Mouse (Mus musculus) forebrain, embryonic 14.5 days (tissue): ENCODE measurements at regions not wholly inside any gene's neighbourhood (a gene's known extent, or its start where the extent isn't known, plus 50 kb on each side); places are given as distances from the start of the nearest gene placed in this dataset.
"Not testable (repeated sequence)": the region's sequence is repeated elsewhere in the genome, so short reads cannot be mapped to it uniquely, and the experiment has no call there.

Source experiments
- ATAC-seq: fragments of 200-750 bp; cut with Nextera tagmentation; 2 replicates; pipeline ENCODE4 v1.8.0; 2017; ENCODE audit warnings: mild to moderate bottlenecking, moderate library complexity
- DNase-seq: peaks from one replicate; pipeline ENCODE4 v3.0.0-alpha.2; 2015; ENCODE audit warnings: low spot score
- H3K27ac ChIP-seq: fragments of 300-500 bp; sonication (generic); 2 replicates; pipeline ENCODE4 v1.5.1; 2014; ENCODE audit warnings: low read depth, mild to moderate bottlenecking, control low read depth, low read length, moderate library complexity
- H3K27me3 ChIP-seq: fragments of 300-500 bp; sonication (generic); replicated peaks from 2 replicates; pipeline ENCODE4 v1.6.1; 2014; ENCODE audit warnings: low read length, control low read depth, mixed read lengths; ENCODE audit not compliant: control insufficient read depth, insufficient read depth
- H3K36me3 ChIP-seq: fragments of 300-500 bp; sonication (generic); 2 replicates; pipeline ENCODE4 v1.6.1; 2014; ENCODE audit warnings: low read length, control low read depth; ENCODE audit not compliant: control insufficient read depth, insufficient read depth
- H3K4me1 ChIP-seq: fragments of 300-500 bp; sonication (generic); 2 replicates; pipeline ENCODE4 v1.6.1; 2014; ENCODE audit warnings: antibody characterized with exemption, low read length, control low read depth; ENCODE audit not compliant: control insufficient read depth, insufficient read depth
- H3K4me2 ChIP-seq: fragments of 300-500 bp; sonication (generic); 2 replicates; pipeline ENCODE4 v1.6.1; 2014; ENCODE audit warnings: mild to moderate bottlenecking, control low read depth, low read length
- H3K4me3 ChIP-seq: fragments of 300-500 bp; sonication (generic); 2 replicates; pipeline ENCODE4 v1.5.1; 2014; ENCODE audit warnings: low read depth, low read length, control low read depth
- H3K9ac ChIP-seq: fragments of 300-500 bp; sonication (generic); 2 replicates; pipeline ENCODE4 v1.6.1; 2014; ENCODE audit warnings: mild to moderate bottlenecking, low read length, control low read depth, moderate library complexity
- H3K9me3 ChIP-seq: fragments of 300-500 bp; sonication (generic); replicated peaks from 2 replicates; pipeline ENCODE4 v1.6.1; 2016; ENCODE audit warnings: low read length, control low read depth, mixed read lengths; ENCODE audit not compliant: control insufficient read depth
- WGBS: fragments of 180-500 bp; shearing (Covaris S2); extraction: QIAGEN DNeasy Blood & Tissue Kit; methylation state at CpG from one replicate; pipeline ENCODE4 v1.1.7; 2014; 5-methylcytosine and 5-hydroxymethylcytosine counted together

GRCm38 (mm10) chr7:83467006-83467405 lies 117.7 kb upstream of the Tmc3 start:
- no peak overlapping the region for H3K4me2 ChIP-seq
- H3K27ac ChIP-seq: no peak overlapping the region
- ATAC-seq (no peak), DNase-seq (no peak)
- no peaks in the 10 kb centered on the region for H3K27me3 ChIP-seq
- 85% methylated on average over 8 of the region's 8 CpGs for WGBS
- H3K9ac ChIP-seq: no peak overlapping the region
- H3K4me1 ChIP-seq: no peaks in the 10 kb centered on the region
- no peaks in the 10 kb centered on the region for H3K9me3 ChIP-seq
- H3K36me3 ChIP-seq: no peaks in the 10 kb centered on the region
- no peak overlapping the region for H3K4me3 ChIP-seq

GRCm38 (mm10) chr7:83469856-83470255 lies 114.9 kb upstream of the Tmc3 start:
- H3K36me3 ChIP-seq, H3K4me2 ChIP-seq, H3K4me3 ChIP-seq, DNase-seq, H3K4me1 ChIP-seq, ATAC-seq, H3K27ac ChIP-seq, H3K9me3 ChIP-seq, H3K27me3 ChIP-seq, H3K9ac ChIP-seq: not testable (repeated sequence)
- 82% methylated on average over 4 of the region's 4 CpGs for WGBS

DNA sequence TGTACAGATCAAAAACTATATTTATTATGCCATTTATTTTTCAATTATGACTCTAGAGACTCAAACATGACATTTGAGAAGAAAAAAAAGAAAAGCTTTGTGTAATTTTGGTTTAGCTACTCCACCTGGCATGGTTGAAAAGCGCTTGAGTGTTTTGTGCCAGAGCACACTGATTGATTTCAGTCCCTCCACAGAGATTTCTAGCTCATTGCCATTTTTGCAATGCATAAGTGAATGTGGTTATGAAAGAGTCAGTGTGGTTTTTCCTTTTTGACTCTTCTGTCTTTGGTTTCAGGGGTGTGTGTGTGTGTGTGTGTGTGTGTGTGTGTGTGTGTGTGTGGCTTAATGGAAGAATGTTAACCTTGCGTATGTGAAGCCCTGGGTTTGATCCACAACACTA lies 113.6 kb upstream of the Tmc3 start:
- DNase-seq: no peak
- peaks cover 5% of the 10 kb centered on the region; the same call in 1 of the 2 replicates for H3K4me1 ChIP-seq
- H3K4me3 ChIP-seq: no peak overlapping the region
- no peak overlapping the region for H3K9ac ChIP-seq
- H3K9me3 ChIP-seq: no peaks in the 10 kb centered on the region
- H3K27ac ChIP-seq: no peak overlapping the region
- 88% methylated on average over 2 of the region's 2 CpGs for WGBS
- no peak for ATAC-seq
- no peak overlapping the region for H3K4me2 ChIP-seq
- H3K27me3 ChIP-seq: no peaks in the 10 kb centered on the region
- no peaks in the 10 kb centered on the region for H3K36me3 ChIP-seq

DNA sequence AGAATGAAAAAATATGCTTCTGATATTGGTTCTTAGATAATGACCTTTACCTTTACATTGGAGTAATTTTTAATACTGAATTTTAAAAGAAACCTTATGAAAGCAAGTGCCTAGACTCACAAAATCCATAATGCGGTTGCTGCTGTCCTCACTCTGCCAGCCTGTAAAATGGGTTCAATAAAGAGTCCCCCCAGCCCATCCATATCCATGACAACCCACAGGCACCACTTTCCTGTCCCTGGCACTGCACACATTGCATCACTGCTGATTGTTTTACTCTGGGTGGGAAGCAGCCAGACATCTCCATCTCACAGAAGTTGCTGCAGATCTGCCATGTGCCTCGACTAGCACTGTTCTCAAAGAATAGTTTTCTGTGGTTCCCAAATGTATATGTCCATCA lies 110.3 kb upstream of the Tmc3 start:
- WGBS: 82% methylated on average over 2 of the region's 2 CpGs
- no peak for ATAC-seq
- H3K4me2 ChIP-seq: no peak overlapping the region
- H3K9ac ChIP-seq: no peak overlapping the region
- no peak overlapping the region for H3K4me3 ChIP-seq
- DNase-seq: no peak
- no peaks in the 10 kb centered on the region for H3K36me3 ChIP-seq
- H3K4me1 ChIP-seq: peaks cover 19% of the 10 kb centered on the region
- no peaks in the 10 kb centered on the region for H3K27me3 ChIP-seq
- H3K27ac ChIP-seq: no peak overlapping the region
- H3K9me3 ChIP-seq: no peaks in the 10 kb centered on the region

DNA sequence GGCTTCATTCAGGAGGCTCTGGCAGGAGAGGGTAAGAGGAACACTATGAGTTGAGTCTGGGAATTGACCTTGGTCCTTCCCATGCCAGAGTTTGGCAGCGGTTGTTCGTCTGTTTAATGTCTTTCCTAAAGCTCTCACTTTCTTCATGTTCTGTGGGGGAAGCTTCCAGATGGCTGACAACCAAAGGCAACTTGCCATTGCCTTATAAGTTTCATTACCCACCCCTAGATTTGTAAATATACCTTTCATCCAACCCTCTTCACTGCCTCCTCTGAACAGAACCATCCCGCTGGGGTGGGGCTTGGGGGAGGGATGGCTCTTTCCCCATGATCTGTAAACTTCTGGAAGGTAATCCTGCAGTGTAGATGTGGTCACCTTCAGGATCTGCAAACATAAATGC lies 109.7 kb upstream of the Tmc3 start:
- Histone ChIP-seq H3K27me3 (no peaks in the 10 kb centered on the region), H3K9ac (no peak overlapping the region), H3K4me2 (no peak overlapping the region), H3K4me3 (no peak overlapping the region), H3K36me3 (no peaks in the 10 kb centered on the region), H3K27ac (no peak overlapping the region), H3K4me1 (peaks cover 19% of the 10 kb centered on the region), H3K9me3 (no peaks in the 10 kb centered on the region)
- DNase-seq: no peak
- no peak for ATAC-seq
- WGBS: 90% methylated on average over 3 of the region's 3 CpGs

DNA sequence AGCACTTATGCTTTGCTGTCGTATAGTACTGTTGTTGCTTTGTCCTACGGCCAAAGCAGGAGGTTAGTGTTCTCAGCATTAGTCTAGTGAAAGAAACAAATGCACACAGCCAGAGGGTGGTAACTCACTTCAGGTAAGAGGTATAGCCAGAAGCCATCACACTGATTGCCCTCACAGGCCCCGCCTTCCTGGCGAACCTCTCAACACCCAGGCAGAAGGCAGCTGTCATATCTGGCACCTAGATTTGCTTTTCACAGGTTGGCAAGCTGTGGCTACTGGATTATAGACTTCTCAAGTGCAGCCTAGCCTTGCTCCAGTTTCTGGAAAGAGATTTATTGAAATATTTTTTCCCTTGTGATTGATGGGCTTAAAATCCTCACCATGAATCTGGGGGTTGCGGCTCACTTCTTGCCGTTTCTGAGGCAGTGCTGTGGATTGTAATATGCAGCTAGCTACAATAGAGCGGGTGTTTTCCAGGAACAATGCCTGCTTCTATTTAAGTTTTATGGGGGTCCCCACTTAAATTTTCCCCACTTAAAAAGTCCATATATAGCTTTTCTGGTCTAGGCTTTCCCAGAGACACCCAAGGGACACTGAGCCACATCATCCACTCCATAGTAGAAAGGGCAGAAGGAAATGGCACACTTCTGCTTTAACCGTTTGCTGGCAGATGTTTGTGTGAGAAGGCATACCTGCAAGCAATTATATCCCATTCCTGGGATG lies 109.1 kb upstream of the Tmc3 start:
- Histone ChIP-seq H3K36me3 (no peaks in the 10 kb centered on the region), H3K27me3 (no peaks in the 10 kb centered on the region), H3K9ac (no peak overlapping the region), H3K4me3 (no peak overlapping the region), H3K9me3 (no peaks in the 10 kb centered on the region), H3K4me1 (peaks cover 19% of the 10 kb centered on the region), H3K27ac (peak overlapping the region; percentile 21; the same call in 1 of the 2 replicates), H3K4me2 (no peak overlapping the region)
- peak; percentile 72 for DNase-seq
- WGBS: 71% methylated on average over 8 of the region's 8 CpGs
- ATAC-seq: peak; percentile 48; the same call in 1 of the 2 replicates

DNA sequence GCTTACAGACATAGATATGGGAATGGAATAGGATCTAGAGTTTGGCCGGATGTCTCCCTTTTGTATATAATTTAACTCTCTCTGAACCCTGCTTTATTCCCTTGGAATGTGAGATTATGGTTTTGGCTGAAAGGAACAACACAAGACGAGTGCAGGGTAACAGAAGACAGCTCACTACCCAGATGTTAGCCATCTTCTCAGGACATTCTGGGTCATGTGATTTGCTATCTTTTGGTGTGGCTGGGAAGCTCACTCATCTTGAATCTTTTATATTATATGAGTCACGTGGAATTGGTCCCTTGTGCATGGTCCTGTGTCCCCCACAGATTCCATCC lies 108.6 kb upstream of the Tmc3 start:
- Histone ChIP-seq H3K27me3 (no peaks in the 10 kb centered on the region), H3K27ac (no peak overlapping the region), H3K9me3 (no peaks in the 10 kb centered on the region), H3K9ac (no peak overlapping the region), H3K36me3 (no peaks in the 10 kb centered on the region), H3K4me3 (no peak overlapping the region), H3K4me2 (no peak overlapping the region), H3K4me1 (peaks cover 19% of the 10 kb centered on the region)
- no peak for DNase-seq
- ATAC-seq: no peak
- WGBS: 76% methylated on average over 3 of the region's 3 CpGs

DNA sequence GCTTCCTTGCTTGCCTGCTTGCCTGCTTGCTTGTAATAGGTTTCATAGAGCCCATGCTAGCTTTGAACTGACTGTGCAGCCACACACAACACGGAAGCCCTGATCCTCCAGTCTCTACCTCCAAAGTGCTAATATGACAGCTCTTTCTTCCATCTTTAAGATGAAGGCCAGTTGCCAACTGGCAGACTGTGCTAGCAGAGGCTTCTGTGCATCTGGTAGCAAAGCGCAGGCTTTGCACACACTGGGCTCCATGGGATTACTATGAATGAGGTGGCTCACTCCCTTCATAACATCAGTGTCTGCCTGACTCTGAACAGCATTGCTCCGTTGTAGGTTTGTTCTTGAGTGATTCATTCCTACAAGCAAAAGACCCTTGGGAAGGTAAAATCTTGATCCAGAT lies 107.9 kb upstream of the Tmc3 start:
- Histone ChIP-seq H3K4me2 (no peak overlapping the region), H3K9ac (no peak overlapping the region), H3K36me3 (no peaks in the 10 kb centered on the region), H3K4me1 (peaks cover 19% of the 10 kb centered on the region), H3K27me3 (no peaks in the 10 kb centered on the region), H3K4me3 (no peak overlapping the region), H3K9me3 (no peaks in the 10 kb centered on the region), H3K27ac (no peak overlapping the region)
- WGBS: 67% methylated on average over 3 of the region's 3 CpGs
- DNase-seq: peak; percentile 63
- ATAC-seq: no peak; the same call in 1 of the 2 replicates

- ATAC-seq (peak; percentile 85), DNase-seq (peak; percentile 85)
- H3K4me3 ChIP-seq: no peak overlapping the region
- no peaks in the 10 kb centered on the region for H3K27me3 ChIP-seq
- no peaks in the 10 kb centered on the region for H3K36me3 ChIP-seq
- H3K9me3 ChIP-seq: no peaks in the 10 kb centered on the region
- peak overlapping the region; percentile 71 for H3K27ac ChIP-seq
- H3K9ac ChIP-seq: no peak overlapping the region
- peak overlapping the region; percentile 12; the same call in 1 of the 2 replicates for H3K4me2 ChIP-seq
- WGBS: 7% methylated on average over 7 of the region's 7 CpGs
- H3K4me1 ChIP-seq: peaks cover 19% of the 10 kb centered on the region
Measured at GRCm38 (mm10) chr7:83477661-83478121, 107.0 kb upstream of the Tmc3 start.
